Mouse (Mus musculus) left cerebral cortex, adult 11 months (tissue): Measurements from ENCODE around the gene Zfp260.
"Not testable (repeated sequence)": the region's sequence is repeated elsewhere in the genome, so short reads cannot be mapped to it uniquely, and the experiment has no call there.

Experiments
- DNase-seq: peaks from one replicate; pipeline ENCODE4 v3.0.0; 2022; ENCODE audit warnings: low spot score

Zfp260 gene

GRCm38 (mm10) chr7:30094646-30095429 is at the start of gene Zfp260:
Gene Zfp260, plus strand, starts transcription at chr7:30094777.
- DNase-seq: peak; percentile 89

GRCm38 (mm10) chr7:30048126-30048525 is 46.5 kb upstream of the Zfp260 start:
- no peak for DNase-seq

GRCm38 (mm10) chr7:30050882-30051548 is 43.6 kb upstream of the Zfp260 start, which contains the start of gene Zfp14:
Gene Zfp14, minus strand, starts transcription at chr7:30051380.
- DNase-seq: peak; percentile 83

GRCm38 (mm10) chr7:30053591-30053990 is 41.0 kb upstream of the Zfp260 start:
- no peak for DNase-seq

- DNase-seq: no peak
These were observed 34.2 kb upstream of the Zfp260 start for GRCm38 (mm10) chr7:30060341-30060740.

- no peak for DNase-seq
These were observed 32.1 kb upstream of the Zfp260 start for GRCm38 (mm10) chr7:30062478-30062877.

- DNase-seq: no peak
These were observed 30.0 kb upstream of the Zfp260 start for GRCm38 (mm10) chr7:30064622-30065021.

- DNase-seq: peak; percentile 74
These were observed 22.2 kb upstream of the Zfp260 start, which contains the start of gene Zfp82 for GRCm38 (mm10) chr7:30072146-30073028. Gene Zfp82, minus strand, starts transcription at chr7:30072900.

- DNase-seq: no peak
These were observed 8.1 kb upstream of the Zfp260 start for GRCm38 (mm10) chr7:30086524-30086923.

GRCm38 (mm10) chr7:30089405-30089804 is 5.2 kb upstream of the Zfp260 start:
- no peak for DNase-seq

GRCm38 (mm10) chr7:30090092-30090969 is 4.2 kb upstream of the Zfp260 start, which contains the start of the genes Gm26920 and Zfp566:
Gene Gm26920, minus strand, starts transcription at chr7:30090410.
Gene Zfp566, minus strand, starts transcription at chr7:30090527.
- peak; percentile 94 for DNase-seq

GRCm38 (mm10) chr7:30090970-30091585 is 3.5 kb upstream of the Zfp260 start:
- DNase-seq: no peak

GRCm38 (mm10) chr7:30092666-30093065 is 1.9 kb upstream of the Zfp260 start:
- DNase-seq: no peak

- DNase-seq: no peak
These were observed 610 bp upstream of the Zfp260 start for GRCm38 (mm10) chr7:30093918-30094415.

- DNase-seq: no peak
These were observed 1.1 kb downstream of the Zfp260 start for GRCm38 (mm10) chr7:30095551-30096125.

GRCm38 (mm10) chr7:30099297-30099696 is 4.7 kb downstream of the Zfp260 start:
- peak; percentile 72 for DNase-seq

- no peak for DNase-seq
These were observed 21.5 kb downstream of the Zfp260 start for GRCm38 (mm10) chr7:30116076-30116475.

- DNase-seq: not testable (repeated sequence)
These were observed 23.4 kb downstream of the Zfp260 start for GRCm38 (mm10) chr7:30117935-30118334.

- DNase-seq: peak; percentile 81
These were observed 27.0 kb downstream of the Zfp260 start, which contains the start of gene Zfp382 for GRCm38 (mm10) chr7:30121308-30122187. Gene Zfp382, plus strand, starts transcription at chr7:30121942.
